Mouse (Mus musculus): Measurements from ENCODE around the gene Dvl2.

Gene Dvl2

GRCm38 (mm10) chr11:70028401-70029129, 28.2 kb downstream of the Dvl2 start:
- peak; percentile 34 for DNase-seq (ENCODE audit: low read depth)

- peak; percentile 90 for DNase-seq (ENCODE audit: low read depth)
These were observed 28.9 kb downstream of the Dvl2 start for GRCm38 (mm10) chr11:70029130-70029801.

- DNase-seq (ENCODE audit: low read depth): no peak
These were observed 29.6 kb downstream of the Dvl2 start for GRCm38 (mm10) chr11:70029829-70030550.

- DNase-seq (ENCODE audit: low read depth): no peak
These were observed 30.4 kb downstream of the Dvl2 start for GRCm38 (mm10) chr11:70030651-70031320.

GRCm38 (mm10) chr11:70031321-70031670, 30.9 kb downstream of the Dvl2 start:
- DNase-seq (ENCODE audit: low read depth): no peak

GRCm38 (mm10) chr11:70038174-70038573, 37.8 kb downstream of the Dvl2 start:
- no peak for DNase-seq (ENCODE audit: low read depth)

GRCm38 (mm10) chr11:70039631-70040030, 39.2 kb downstream of the Dvl2 start:
- no peak for DNase-seq (ENCODE audit: low read depth)

GRCm38 (mm10) chr11:70040184-70040583, 39.8 kb downstream of the Dvl2 start:
- no peak for DNase-seq (ENCODE audit: low read depth)

GRCm38 (mm10) chr11:70042309-70043085, 42.1 kb downstream of the Dvl2 start:
- DNase-seq (ENCODE audit: low read depth): no peak

GRCm38 (mm10) chr11:70043665-70044064, 43.3 kb downstream of the Dvl2 start:
- DNase-seq (ENCODE audit: low read depth): no peak

- DNase-seq (ENCODE audit: low read depth): no peak
These were observed 45.0 kb downstream of the Dvl2 start for GRCm38 (mm10) chr11:70045435-70045834.

GRCm38 (mm10) chr11:70049366-70049765, 49.0 kb downstream of the Dvl2 start:
- no peak for DNase-seq (ENCODE audit: low read depth)

GRCm38 (mm10) chr11:70049816-70050215, 49.4 kb downstream of the Dvl2 start:
- no peak for DNase-seq (ENCODE audit: low read depth)

- peak; percentile 43 for DNase-seq (ENCODE audit: low read depth)
These were observed 52.8 kb downstream of the Dvl2 start for GRCm38 (mm10) chr11:70053156-70053555.

- DNase-seq (ENCODE audit: low read depth): peak; percentile 26
These were observed 53.6 kb downstream of the Dvl2 start, which contains the start of gene Asgr1 for GRCm38 (mm10) chr11:70053898-70054570. Gene Asgr1 (plus strand): TSS chr11:70054085.

- peak; percentile 87 for DNase-seq (ENCODE audit: low read depth)
These were observed 55.3 kb downstream of the Dvl2 start for GRCm38 (mm10) chr11:70055618-70056214.

- no peak for DNase-seq (ENCODE audit: low read depth)
These were observed 57.4 kb downstream of the Dvl2 start for GRCm38 (mm10) chr11:70057805-70058204.

GRCm38 (mm10) chr11:70059930-70060329, 59.5 kb downstream of the Dvl2 start:
- no peak for DNase-seq (ENCODE audit: low read depth)

Data from NIH3T3 (cell line).